Mouse (Mus musculus) myocyte (in vitro differentiated cells): Measurements from ENCODE around the gene Tmprss9.

Experiments
- CEBPB ChIP-seq: IDR thresholded peaks from 2 replicates; pipeline ENCODE4 v1.6.1; 2011; ENCODE audit warnings: mild to moderate bottlenecking, moderate library complexity; ENCODE audit not compliant: poor library complexity, insufficient read depth, severe bottlenecking
- E2F4 ChIP-seq: IDR thresholded peaks from one replicate; pipeline ENCODE4 v1.6.1; 2011; ENCODE audit warnings: mild to moderate bottlenecking, control low read depth, moderate library complexity; ENCODE audit not compliant: insufficient read depth
- MAX ChIP-seq: IDR thresholded peaks from one replicate; pipeline ENCODE4 v1.6.1; 2011; ENCODE audit warnings: low read depth, mild to moderate bottlenecking, control low read depth
- MYOG ChIP-seq, 3 experiments: IDR thresholded peaks; one replicate each; pipeline ENCODE4 v1.6.1; 2011; ENCODE audit warnings: control low read depth in 2 of 3, low read depth in 2 of 3, mild to moderate bottlenecking in 2 of 3; ENCODE audit not compliant: insufficient read length in 2 of 3, control insufficient read depth in 1 of 3, insufficient read depth in 1 of 3
- POLR2A ChIP-seq: IDR thresholded peaks from one replicate; pipeline ENCODE4 v1.6.1; 2011; ENCODE audit warnings: low read depth, mild to moderate bottlenecking, control low read depth, moderate library complexity; ENCODE audit not compliant: insufficient read length
- POLR2AphosphoS2 ChIP-seq: IDR thresholded peaks from one replicate; pipeline ENCODE4 v1.6.1; 2011; ENCODE audit warnings: low read depth, control low read depth; ENCODE audit not compliant: insufficient read length
- REST ChIP-seq: IDR thresholded peaks from one replicate; pipeline ENCODE4 v1.6.1; 2011; ENCODE audit warnings: mild to moderate bottlenecking, control low read depth, moderate library complexity; ENCODE audit not compliant: insufficient read depth, insufficient read length
- TCF12 ChIP-seq: IDR thresholded peaks from one replicate; pipeline ENCODE4 v1.6.1; 2011; ENCODE audit warnings: mild to moderate bottlenecking, control low read depth; ENCODE audit not compliant: poor library complexity, insufficient read depth, severe bottlenecking
- TCF3 ChIP-seq: IDR thresholded peaks from one replicate; pipeline ENCODE4 v1.6.1; 2011; ENCODE audit warnings: low read depth, control low read depth; ENCODE audit not compliant: insufficient read length

- TF ChIP-seq POLR2A (no peak), MYOG (IDR thresholded peaks at IDR 0.05; ENCODE audit: control insufficient read depth in 1 of 3, insufficient read depth in 1 of 3, insufficient read length in 2 of 3, low read depth in 2 of 3) (peak; percentile 18 to 96 (median 52)), MAX (no peak), TCF12 (no peak), E2F4 (no peak), REST (no peak), TCF3 (no peak), POLR2AphosphoS2 (no peak), CEBPB (no peak)
These were observed 76.2 kb downstream of the Tmprss9 start for GRCm38 (mm10) chr10:80947802-80948201.
